Mouse (Mus musculus) bone marrow macrophage, adult 2 months (primary cell): ENCODE results near the gene Herc2.

Source experiments
- CTCF ChIP-seq: IDR thresholded peaks from 2 replicates; pipeline ENCODE4 v1.5.1; 2012; ENCODE audit warnings: low read depth, mild to moderate bottlenecking, low read length, moderate library complexity
- POLR2A ChIP-seq: IDR thresholded peaks from 2 replicates; pipeline ENCODE4 v1.6.1; 2012; ENCODE audit warnings: mild to moderate bottlenecking, low read depth, low read length, borderline replicate concordance

- TF ChIP-seq POLR2A (no peak), CTCF (no peak)
Observed at GRCm38 (mm10) chr7:56083034-56083433, 33.0 kb downstream of the Herc2 start.
